Mouse (Mus musculus) heart, postnatal 36 days (tissue): Measurements from ENCODE around the gene Ptprg. TPM values are rescaled to one million over a fixed set of nuclear protein-coding genes. Genes with fewer than 3 reads are reported as not detected.

Source experiments
- DNase-seq, 2 experiments: peaks; one replicate each; pipeline ENCODE4 v3.0.0; 2021 to 2022
- intact Hi-C: fragments of 180-260 bp; cut with DNase I; formaldehyde crosslinking; loops from one replicate; pipeline ENCODE4 v1.15.1; 2025
- total RNA-seq, 2 experiments: library from RNA; stranded (reverse); gene quantifications; 2 replicates each; pipeline ENCODE4 v1.2.3; 2021

Ptprg gene
- total RNA-seq, 2 experiments from 2014 or later = 51.9 to 66.2 TPM

DNA sequence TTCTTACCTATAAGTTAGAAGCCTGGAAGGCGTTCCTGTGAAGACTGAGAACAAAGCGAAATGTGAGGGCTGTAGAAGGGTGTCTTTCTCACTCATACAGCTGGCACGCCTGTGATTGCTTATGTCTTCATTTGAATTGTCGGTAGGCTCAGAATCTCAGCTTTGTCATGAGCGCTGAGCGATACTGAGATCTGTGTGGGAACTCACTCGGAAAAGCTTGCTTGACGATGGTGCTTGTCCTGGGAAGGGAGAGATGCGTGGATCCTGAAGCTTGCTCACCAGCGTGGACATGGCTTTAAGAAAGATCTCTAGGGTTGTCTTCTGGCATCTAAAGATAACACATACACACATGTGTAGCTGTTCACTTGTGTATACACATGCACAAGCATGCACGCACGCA is 516.4 kb downstream of the Ptprg start:
- intact Hi-C loops = no loop called here

DNA sequence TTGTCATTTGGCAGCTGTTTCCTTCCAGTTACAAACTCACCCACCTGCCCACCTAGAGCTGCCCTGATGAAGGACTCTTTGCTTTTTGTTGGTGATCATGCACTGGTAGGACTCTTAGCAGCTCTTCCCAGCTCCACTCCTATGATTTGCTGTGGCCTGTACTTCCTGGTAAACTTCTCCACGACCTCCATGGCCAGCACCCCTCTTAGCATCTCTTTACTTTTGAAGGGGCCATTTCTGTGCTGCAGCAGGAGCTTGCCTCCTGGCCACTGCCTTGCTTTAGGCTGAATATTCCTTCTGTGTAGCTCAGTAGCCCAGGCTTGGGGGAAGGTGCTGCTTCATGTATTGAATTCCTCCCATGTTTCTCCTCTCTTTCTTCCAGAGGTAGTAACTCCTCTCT is 517.0 kb downstream of the Ptprg start:
- DNase-seq = no peak
- intact Hi-C loops = no loop called here

More for the DNA sequence above, 516.4 kb downstream of the Ptprg start:
- no peak for DNase-seq

DNA sequence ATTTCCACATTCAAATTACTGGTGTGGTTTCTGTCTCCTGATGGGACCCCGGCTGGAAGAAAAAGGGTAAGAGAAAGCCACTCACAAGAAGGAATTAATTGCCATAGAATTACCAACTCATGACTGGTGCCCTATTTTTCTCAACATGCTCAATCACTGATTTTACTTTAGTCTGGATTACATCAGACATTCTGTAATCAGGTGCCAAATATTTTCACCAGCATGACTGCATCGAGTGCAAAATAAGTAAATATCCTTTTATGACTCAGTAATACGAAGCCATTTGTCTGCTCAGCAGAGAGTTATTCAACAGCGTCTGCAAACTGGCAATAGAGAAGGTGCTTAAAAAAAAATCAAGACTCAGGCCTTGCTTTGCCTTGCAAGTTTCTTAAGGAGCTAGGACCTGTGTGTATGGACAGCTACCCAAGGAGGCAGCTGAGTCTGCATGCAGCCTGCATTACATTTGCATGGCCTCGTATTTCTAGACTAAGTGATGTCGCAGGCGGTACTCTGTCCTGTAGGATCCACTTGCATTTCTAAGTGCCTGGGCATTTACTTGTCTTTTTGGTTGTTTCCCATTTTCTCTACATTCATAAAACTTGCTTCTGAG is 517.6 kb downstream of the Ptprg start:
- intact Hi-C loops = no loop called here
- DNase-seq = no peak

DNA sequence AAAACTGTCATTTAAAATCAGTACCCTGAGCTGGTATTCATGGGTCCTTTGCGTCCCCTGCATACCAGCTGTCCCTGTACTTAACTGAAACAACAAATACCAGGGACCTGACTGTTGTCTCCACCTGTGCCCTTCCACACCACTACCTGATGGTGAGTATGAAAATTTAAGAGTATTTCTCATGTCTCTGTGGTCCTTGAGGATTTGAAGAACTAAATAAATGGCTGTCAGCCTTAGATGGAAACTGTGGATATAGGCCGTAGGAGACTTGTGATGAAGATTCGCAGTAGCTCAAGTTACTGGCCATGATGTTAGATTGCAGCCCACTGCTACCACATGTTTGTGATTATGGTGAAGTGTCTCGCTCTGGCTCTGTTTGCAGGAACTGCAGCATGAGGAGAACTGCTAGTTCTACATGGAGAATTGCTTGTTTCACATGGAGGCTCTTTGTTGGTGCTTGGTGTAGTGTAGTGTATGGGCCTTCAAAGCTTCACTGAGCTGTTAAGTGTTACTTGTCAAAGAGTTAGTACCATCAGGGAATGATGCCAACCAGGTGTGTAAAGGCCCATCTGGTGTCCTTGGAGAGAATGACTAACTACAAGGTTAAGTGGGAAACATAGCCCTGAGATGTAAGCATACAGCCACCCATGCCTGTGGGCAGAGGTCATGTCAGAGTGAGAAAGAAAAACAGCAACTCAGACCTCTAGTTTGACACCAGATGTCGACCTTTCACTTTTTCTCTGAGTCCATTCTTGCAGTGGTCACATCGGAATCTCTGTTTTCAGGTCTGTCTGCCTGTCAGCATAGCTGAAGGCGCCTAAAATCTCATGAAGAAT is 518.9 kb downstream of the Ptprg start:
- intact Hi-C loops = no loop called here
- no peak for DNase-seq

DNA sequence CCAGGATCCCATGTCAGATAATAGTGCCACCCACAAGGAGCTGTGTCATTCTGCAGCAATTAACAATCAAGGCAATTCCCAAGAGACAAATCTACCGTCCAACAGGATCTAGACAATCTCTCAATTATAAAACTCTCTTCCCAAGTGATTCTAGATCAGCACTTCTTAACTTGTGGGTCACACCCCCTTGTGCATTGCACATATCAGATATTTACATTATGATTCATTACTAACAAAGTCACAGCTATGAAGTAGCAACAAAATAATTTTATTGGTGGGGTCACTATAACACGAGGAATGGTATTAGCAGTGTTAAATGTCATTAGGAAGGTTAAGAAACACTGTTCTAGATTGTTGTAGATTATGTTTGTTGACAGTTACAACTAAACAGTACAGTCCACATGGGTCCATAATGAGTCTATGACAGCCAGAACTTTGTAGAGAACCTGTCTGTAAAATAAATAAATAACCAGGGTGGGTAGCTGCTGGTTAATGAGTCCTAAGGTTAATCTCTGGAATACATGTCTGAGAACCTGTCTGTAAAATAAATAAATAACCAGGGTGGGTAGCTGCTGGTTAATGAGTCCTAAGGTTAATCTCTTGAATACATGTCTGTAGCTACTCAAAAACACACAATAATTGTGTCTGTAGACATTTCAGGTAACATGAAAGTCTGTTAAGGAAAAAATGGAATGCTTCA is 520.2 kb downstream of the Ptprg start:
- intact Hi-C loops = no loop called here
- DNase-seq = no peak

DNA sequence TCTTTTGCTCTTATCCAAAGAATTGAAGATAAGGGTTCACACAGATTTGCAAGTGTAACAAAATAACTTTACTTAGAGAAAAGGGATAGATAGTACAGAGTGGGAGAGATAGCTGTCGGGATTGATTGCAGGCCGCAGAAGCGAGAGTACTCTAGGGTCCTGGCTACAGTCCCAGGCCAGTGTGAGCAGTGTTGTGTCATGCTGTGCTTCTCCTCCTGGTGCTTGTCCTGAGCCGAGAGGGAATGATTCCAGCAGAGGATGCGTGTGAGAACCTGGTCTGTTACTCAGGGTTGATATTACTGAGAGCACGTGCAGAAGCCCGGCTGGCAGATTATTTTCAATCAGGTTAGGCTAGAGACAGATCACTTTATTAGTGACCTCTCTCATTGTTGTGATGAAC is 523.9 kb downstream of the Ptprg start:
- intact Hi-C loops = no loop called here
- DNase-seq = no peak

DNA sequence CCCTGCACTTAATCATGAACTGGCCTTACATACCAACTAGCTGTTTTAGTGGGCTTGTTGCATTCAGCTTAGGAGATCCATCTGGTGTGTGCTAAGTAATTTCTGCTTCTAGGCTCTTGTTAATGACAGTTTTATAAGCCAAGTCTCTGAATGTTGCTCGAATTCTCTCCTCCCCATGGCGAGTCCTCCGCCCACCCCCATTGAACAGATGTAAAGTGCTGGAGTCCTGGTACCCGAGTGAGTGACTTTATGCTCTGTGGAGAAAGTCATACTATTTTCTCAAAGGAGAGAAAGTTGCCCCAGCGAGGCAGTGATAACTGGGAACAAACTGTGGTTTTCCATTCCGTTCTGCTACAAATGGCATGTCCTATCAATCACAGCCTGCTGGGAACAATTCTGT is 525.9 kb downstream of the Ptprg start:
- intact Hi-C loops = no loop called here
- no peak for DNase-seq

DNA sequence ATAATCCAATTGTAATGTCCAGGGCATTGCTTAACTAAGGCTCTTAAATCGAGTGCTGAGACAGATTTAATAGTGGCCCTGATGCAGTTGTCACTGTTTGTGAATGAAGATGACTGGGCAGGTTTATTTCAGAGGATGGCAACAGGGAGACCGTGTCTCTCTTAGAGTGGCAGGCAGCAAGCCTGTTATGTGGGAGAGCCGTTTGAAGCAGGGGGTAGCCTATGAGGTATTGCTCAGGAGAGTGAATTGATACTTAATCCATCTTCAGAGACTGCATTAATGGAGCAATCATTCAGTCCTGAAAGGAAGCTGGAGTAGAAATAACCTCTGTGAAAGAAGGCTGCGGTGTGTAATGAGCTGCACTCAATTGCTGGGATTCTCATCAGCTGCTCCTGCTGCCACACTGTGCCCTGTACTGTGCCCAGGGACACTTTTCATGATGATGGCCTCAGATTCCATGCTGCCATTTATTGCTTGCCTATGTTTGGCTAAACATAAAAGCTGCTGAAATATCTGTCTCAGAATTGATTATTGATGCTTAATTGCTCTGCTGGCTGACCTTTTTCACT is 526.6 kb downstream of the Ptprg start:
- intact Hi-C loops = no loop called here
- DNase-seq = no peak

DNA sequence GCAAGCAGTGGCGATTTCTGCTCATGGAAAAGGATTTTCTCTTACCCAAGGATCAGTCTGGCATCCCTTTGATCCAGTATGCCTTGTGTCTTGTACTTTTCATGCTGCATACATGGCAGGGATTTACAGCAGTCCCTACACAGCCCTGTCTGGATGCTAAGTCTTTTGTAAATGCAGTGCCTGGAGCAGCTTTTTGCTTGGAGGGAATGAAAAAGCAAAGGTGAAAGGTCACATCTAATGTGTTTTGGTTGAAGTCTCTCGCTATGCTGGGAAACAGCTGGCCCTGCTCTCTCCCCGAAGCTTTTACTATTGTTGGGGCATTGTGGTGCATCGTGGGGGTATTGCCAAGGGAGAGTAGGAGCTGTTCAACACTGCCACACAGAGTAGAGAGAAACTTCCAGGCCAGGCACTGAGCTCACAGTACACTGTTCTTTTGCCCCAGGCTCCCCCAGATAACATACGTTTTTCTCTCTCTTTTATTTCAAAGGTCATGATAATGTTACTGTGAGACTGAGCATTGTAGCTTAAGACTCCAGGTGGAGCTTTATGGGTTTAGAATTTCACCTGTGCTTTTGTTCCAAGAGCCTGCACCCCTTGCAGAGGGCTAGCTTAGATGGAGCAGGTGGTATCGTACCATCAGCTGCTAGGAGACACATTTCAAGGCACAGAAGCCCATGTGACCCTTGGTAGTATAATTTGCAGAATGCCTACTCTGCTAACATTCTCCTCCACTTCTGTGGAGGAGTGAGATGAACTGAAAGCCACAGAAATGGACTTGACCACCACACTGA is 529.0 kb downstream of the Ptprg start:
- DNase-seq = no peak
- intact Hi-C loops = no loop called here

DNA sequence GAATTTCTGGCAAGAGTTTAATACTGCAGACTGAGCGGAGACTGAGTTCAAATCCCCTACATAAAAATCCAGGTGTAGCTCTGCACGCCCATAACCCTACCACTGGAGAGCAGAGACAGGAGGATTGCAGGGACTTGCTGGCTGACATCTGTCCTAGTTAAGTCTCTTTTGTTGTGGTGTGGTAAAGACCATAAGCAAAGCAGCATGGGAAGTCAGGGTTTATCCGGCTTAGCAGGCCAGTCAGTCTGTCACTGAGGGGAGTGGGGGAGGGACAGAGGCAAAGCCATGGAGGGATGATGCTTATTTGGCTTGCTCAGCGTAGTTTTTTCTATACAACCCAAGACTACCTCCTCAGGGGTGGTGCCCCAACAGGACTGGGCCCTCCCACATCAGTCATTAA is 530.7 kb downstream of the Ptprg start:
- no peak for DNase-seq
- intact Hi-C loops = no loop called here

DNA sequence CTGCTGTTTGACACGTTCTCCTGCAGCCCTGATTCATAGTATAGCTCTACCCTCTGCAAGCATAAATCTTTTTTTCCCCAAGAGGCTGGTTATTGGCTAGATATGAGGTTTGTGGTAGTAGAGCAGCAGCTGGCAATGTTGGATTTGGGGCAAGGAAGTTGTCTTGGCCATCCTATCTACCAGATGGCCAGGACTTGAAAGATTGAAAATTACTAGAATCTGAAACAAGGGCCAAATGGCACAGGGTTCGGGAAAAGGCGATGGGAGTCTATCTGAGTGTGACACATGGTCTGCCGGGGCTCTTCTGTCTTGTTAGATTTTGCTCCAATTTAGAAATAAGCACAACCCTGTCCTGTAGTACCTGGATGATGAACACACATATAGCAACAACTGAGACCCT is 531.7 kb downstream of the Ptprg start:
- no peak for DNase-seq
- intact Hi-C loops = no loop called here

DNA sequence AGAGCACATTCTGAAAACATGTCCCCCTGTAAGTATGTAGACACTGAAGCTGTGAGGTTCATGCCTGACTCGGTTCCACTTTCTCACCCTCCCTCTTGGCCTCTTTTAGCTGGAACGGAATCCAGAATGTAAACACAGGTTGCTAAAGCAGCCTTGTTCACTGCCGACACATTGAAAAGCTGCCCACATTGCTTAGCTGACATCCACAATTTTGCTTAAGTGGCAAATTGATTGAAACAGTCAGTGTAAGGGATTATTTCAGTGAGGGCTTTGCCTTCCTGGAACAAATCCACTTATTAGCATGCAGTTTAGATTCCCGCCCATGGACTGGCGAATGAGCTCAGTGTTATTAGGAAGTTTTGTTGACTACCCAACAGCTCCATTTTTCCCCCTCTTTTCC is 532.8 kb downstream of the Ptprg start:
- DNase-seq = no peak
- intact Hi-C loops = no loop called here

DNA sequence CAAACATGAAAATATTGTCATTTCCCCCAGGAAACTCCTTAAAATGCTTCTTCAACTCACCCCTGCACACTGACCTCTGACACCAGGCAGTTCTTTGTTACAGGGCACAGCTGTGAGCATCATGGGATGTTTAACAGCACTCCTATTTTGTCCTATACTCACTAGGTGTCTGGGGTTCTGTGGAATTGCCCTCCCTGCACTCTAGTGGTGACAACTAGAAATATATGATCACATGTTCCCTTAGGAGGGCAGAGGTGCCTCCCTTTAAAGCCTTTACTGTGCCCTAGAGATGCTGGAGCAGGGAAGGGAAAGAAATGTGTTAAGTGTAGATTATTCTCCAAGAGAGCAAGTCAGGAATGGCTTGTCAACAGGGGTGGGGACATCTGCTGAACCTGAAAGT is 536.6 kb downstream of the Ptprg start:
- DNase-seq = no peak
- intact Hi-C loops = no loop called here

DNA sequence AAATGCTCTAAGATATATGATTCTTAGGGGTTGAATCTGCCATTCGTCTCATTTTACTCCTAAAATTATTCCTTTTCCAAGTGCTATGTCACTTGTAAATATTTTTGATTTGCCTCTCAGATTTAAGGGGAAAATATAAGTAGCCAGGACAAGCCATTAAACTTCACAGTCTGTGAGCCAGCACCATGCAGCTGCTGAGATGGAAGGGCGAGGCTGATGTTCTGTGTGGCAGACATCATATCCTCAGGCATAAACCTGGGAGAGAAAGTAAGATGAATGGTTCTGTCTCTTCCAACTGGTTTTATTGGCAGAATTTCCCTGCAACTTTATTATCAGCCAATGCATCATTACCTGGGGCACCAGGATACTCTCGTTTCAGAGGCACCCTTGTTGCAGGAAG is 538.4 kb downstream of the Ptprg start:
- DNase-seq = no peak
- intact Hi-C loops = no loop called here

DNA sequence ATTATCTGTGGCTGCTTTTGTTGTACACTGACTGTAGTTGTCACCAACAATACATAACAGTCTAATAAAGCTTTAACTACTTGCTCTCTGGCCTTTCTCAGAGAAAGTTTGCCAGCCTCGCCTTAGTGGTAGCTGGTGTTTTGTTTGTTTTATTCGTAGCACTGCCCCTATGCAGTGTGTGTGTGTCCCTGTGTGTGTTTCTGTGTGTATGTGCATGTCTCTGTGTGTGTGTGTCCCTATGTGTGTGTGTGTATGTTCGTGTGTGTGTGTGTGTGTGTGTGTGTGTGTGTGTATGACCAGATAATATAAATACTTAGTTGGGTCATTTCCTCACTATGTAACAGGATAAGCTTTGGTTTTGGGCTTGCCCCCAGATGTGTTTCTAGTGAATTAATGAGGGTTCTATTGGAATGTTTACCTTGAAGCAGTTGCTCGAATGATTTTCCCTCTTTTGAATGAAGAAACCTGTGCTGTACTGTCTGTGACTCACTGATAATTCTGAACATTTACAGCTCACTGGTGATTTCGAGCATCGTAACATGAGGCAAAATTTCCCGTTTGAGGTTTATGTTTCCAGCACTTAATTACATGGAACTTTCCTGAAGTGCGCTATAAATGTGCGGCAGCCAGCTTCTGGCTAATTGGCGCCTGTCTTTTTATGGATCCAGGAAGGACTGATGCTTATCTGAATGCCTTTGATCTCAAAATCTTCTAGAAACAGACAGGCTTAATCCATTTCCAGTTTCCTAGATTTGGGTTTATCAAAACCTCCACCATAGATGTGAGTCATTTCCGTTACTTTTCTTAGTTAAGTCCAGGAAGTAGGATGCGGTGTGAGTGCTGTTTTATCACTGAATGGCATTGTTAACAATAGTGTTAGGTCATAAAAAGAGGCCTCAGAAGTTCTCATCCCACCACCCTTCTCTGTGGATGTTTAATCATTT is 546.3 kb downstream of the Ptprg start:
- no peak for DNase-seq
- intact Hi-C loops = loop anchor here (2.0 to 5.0 kb wide), 4 partner anchors 35 to 289 kb away; no protein-coding TSS in a partner anchor

DNA sequence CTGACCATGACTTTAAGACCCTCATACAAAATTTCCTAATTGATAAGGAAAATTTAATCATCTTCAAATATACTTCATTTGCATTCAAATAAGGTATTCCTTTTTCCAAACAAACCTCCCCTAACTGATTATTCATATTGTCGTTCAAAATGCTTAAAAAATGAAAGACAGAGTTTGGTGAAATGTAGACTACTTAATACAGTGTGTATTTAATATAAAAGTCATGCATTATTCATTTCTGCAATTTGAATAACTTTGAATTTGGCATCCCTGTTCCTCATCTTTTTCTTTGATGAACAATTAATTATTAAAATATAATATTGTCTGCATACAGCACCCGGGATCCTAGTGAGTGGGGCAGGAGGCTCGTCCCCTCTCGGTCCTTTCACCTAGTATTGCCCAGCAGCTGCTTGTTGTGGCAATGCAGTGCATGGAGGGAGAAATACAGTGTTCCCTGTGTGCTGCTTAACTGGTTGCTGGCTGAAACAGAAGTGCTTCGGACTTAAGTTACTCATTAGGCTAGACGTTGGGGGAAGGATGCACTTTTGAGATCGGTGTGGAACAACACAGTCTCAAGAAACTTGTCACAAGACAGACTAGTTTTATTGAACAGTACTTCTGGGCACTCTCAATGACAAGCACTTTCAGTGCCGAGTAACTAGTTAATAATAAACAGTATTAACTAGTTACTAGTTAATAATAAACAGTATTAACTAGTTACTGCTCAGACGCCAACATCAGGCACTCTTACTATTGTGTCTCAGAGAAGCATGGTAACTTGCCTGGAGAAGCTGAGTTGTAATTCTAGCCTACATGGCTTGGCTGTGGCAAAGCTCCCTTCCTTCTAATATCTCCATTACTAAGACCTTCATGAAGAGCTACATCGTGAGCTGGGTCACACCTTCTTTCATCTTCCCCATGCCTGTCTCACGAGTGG is 549.3 kb downstream of the Ptprg start:
- intact Hi-C loops = loop anchor here (5.0 kb wide), 1 partner anchor 225 kb away; no protein-coding TSS in a partner anchor
- DNase-seq = no peak

DNA sequence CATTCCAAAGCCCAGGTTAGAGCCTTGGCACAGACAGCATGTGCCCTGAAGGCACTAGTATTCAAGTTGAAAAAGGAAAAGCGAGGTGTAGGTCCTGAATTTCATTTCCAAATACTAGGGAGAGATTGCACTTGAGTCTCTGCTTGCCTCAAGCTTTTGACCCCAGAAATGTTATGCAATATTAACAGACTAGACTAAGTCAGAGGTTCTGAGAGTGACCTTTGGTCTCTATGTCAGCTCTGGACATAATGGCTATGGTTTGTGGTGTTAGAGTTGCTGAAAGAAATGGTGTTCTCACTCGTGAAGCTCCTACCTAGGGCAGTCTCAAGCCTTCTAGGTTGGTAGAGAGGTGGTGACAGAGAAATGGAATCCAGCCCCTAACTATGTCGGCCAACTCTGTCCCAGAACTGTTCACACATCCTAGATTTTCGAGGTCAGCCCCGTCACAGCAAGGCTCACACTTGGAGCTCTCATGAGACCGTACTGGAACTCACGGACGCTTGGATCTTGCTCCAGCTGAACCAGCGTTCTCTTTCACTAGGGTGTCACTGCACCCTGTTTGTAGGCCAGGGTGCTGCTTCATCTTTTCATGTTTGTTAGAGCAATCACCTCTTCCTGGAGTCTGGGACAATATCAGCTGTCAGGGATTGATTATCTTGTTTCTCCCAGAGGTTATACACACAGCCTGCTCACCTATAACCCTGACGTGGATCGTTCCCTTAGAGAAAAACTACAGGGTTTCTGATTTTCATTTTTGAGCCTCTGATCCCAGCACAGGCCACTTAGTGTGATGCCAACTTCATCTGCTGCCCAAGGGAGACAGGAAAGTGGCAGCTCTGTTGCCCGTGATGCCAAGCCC is 551.2 kb downstream of the Ptprg start:
- intact Hi-C loops = loop anchor here (5.0 kb wide), 1 partner anchor 227 kb away; no protein-coding TSS in a partner anchor
- no peak for DNase-seq

DNA sequence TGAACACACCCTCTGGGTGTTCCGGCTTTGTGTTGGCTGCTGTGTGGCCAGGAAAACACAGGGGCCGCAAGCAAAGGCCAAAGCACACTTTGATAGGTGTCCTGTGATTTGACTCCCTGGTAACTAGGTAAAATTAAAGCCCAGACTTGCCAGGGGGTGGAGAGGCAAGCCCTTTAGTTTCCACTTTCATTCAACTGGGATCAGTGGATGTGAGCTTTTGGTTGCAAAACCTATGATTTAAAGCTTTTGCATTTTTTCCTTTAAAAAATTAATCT is 551.8 kb downstream of the Ptprg start:
- intact Hi-C loops = no loop called here
- DNase-seq = no peak
